ENCODE assay signal across 7 mouse cellular contexts in genomic region chr8:105481453-105481852, GRCm38 (mm10). TPM values are rescaled to one million over a fixed set of nuclear protein-coding genes. Genes with fewer than 3 reads are reported as not detected.
DNase-seq lines count a peak whose midpoint lies in the region; ATAC-seq and TF ChIP-seq lines count a peak whose summit lies in the region.

No protein-coding gene starts in this region.

- H3K27ac ChIP-seq in kidney, embryonic 15.5 days, result 0 out of 2 replicates have a peak overlapping the region, but pooled peaks have one; percentile 20
- no peak overlapping the region; the same call in 1 of the 2 replicates for H3K27ac ChIP-seq in kidney, embryonic 14.5 days (ENCODE audit: low read depth, low read length)
- no peak overlapping the region for H3K27ac ChIP-seq in liver, embryonic 14.5 days

- no peak for ATAC-seq in kidney, embryonic 15.5 days (replicated peaks; ENCODE audit: low FRiP score)
- ATAC-seq in kidney, embryonic 14.5 days (ENCODE audit: low FRiP score, low TSS enrichment), result no peak
- ATAC-seq in common myeloid progenitor, adult 5-6 weeks (replicated peaks; ENCODE audit: low read depth, poor library complexity, severe bottlenecking), result peak; percentile 41
- ATAC-seq in liver, embryonic 14.5 days (ENCODE audit: insufficient read depth), result no peak

- H3K27me3 ChIP-seq in kidney, embryonic 15.5 days, result no peaks in the 10 kb centered on the region
- H3K27me3 ChIP-seq in kidney, embryonic 14.5 days (ENCODE audit: control insufficient read depth, insufficient read depth, low read length), result no peaks in the 10 kb centered on the region
- no peaks in the 10 kb centered on the region for H3K27me3 ChIP-seq in liver, embryonic 14.5 days (ENCODE audit: control insufficient read depth, insufficient read depth, low read length)

- H3K9ac ChIP-seq in kidney, embryonic 15.5 days, result no peak overlapping the region
- H3K9ac ChIP-seq in kidney, embryonic 14.5 days (ENCODE audit: low read depth, low read length), result no peak overlapping the region
- H3K9ac ChIP-seq in liver, embryonic 14.5 days (replicated peaks), result no peak overlapping the region

- H3K4me3 ChIP-seq in kidney, embryonic 15.5 days (replicated peaks), result no peak overlapping the region
- H3K4me3 ChIP-seq in kidney, embryonic 14.5 days (ENCODE audit: low read length), result no peak overlapping the region
- H3K4me3 ChIP-seq in liver, embryonic 14.5 days (ENCODE audit: insufficient read depth in 1 of 2, low read depth in 2 of 2, low read length in 2 of 2), result no peak overlapping the region

- H3K4me2 ChIP-seq in kidney, embryonic 15.5 days, result no peak overlapping the region
- H3K4me2 ChIP-seq in kidney, embryonic 14.5 days (replicated peaks; ENCODE audit: low read depth, low read length), result no peak overlapping the region
- no peak overlapping the region for H3K4me2 ChIP-seq in liver, embryonic 14.5 days (ENCODE audit: low read depth)

- peaks cover 28% of the 10 kb centered on the region for H3K4me1 ChIP-seq in kidney, embryonic 15.5 days
- H3K4me1 ChIP-seq in kidney, embryonic 14.5 days (ENCODE audit: control insufficient read depth, insufficient read depth, low read length), result peaks cover 7% of the 10 kb centered on the region; the same call in 1 of the 2 replicates
- no peaks in the 10 kb centered on the region for H3K4me1 ChIP-seq in liver, embryonic 14.5 days (replicated peaks; ENCODE audit: control insufficient read depth in 2 of 2, insufficient read depth in 2 of 2, low read length in 1 of 2)

- TF ChIP-seq EP300 in liver, embryonic 14.5 days (IDR thresholded peaks at IDR 0.05; ENCODE audit: low read depth), result no peak

- peak; percentile 77 for TF ChIP-seq CTCF in liver, embryonic 14.5 days (IDR thresholded peaks at IDR 0.05; ENCODE audit: low read depth)

- WGBS in kidney, embryonic 15.5 days, result 74% methylated on average over 6 of the region's 6 CpGs
- WGBS in kidney, embryonic 14.5 days, result 73% methylated on average over 6 of the region's 6 CpGs
- 58% methylated on average over 6 of the region's 6 CpGs for WGBS in liver, embryonic 14.5 days (ENCODE audit: insufficient replicate concordance)

- peak; percentile 59 for DNase-seq in MEL-GATA-1-ER (ENCODE audit: extremely low read depth, low read depth)
- peak in 1 of 3 experiments; percentile 28 for DNase-seq in liver, embryonic 14.5 days (ENCODE audit: low read depth in 3 of 3, low spot score in 3 of 3)
- DNase-seq in thymus, postnatal 14 days, result peak; percentile 25
- DNase-seq in layer of hippocampus, adult 11-12 months (ENCODE audit: low spot score), result no peak

- H3K9me3 ChIP-seq in kidney, embryonic 15.5 days (replicated peaks), result no peaks in the 10 kb centered on the region
- no peaks in the 10 kb centered on the region for H3K9me3 ChIP-seq in kidney, embryonic 14.5 days (ENCODE audit: control insufficient read depth, low read length)
- no peaks in the 10 kb centered on the region for H3K9me3 ChIP-seq in liver, embryonic 14.5 days (ENCODE audit: control insufficient read depth, low read length)

- H3K36me3 ChIP-seq in kidney, embryonic 15.5 days, result peaks cover 33% of the 10 kb centered on the region
- H3K36me3 ChIP-seq in kidney, embryonic 14.5 days (ENCODE audit: control insufficient read depth, insufficient read depth, low read length), result peaks cover 12% of the 10 kb centered on the region
- no peaks in the 10 kb centered on the region for H3K36me3 ChIP-seq in liver, embryonic 14.5 days (replicated peaks; ENCODE audit: control insufficient read depth, insufficient read depth, low read depth)

RNA-seq across cellular contexts. Expression of gene Tppp3, which starts 10.1 kb away (rescaled TPM):
- polyA plus RNA-seq in kidney, embryonic 15.5 days (2015; fragmentation: Nextera tagmentation; extraction: Ambion mirVana), result 30.7 and 38.3 TPM in 2 replicates
- 18.3 and 22.3 TPM in 2 replicates for polyA plus RNA-seq in kidney, embryonic 14.5 days (2014; fragmentation: Nextera tagmentation; extraction: Ambion mirVana)
- not detected in 2 replicates for total RNA-seq in common myeloid progenitor, adult 5-6 weeks (2017)
- 0.49 and 0.60 TPM in 2 replicates for polyA plus RNA-seq in liver, embryonic 14.5 days (2012; rRNA removed)
- polyA plus RNA-seq in liver, embryonic 14.5 days (2014; fragmentation: Nextera tagmentation; extraction: Ambion mirVana), result 0.49 and 0.63 TPM in 2 replicates

RNA-seq across cellular contexts. Expression of gene Zdhhc1, which starts 15.2 kb away (rescaled TPM):
- 39.2 and 43.7 TPM in 2 replicates for polyA plus RNA-seq in kidney, embryonic 15.5 days (2015; fragmentation: Nextera tagmentation; extraction: Ambion mirVana)
- polyA plus RNA-seq in kidney, embryonic 14.5 days (2014; fragmentation: Nextera tagmentation; extraction: Ambion mirVana), result 27.4 and 37.3 TPM in 2 replicates
- total RNA-seq in common myeloid progenitor, adult 5-6 weeks (2017), result 2.4 and 3.5 TPM in 2 replicates
- polyA plus RNA-seq in liver, embryonic 14.5 days (2012; rRNA removed), result 2.2 and 2.4 TPM in 2 replicates
- polyA plus RNA-seq in liver, embryonic 14.5 days (2014; fragmentation: Nextera tagmentation; extraction: Ambion mirVana), result 0.90 and 1.2 TPM in 2 replicates

RNA-seq across cellular contexts. Expression of gene Hsd11b2, which starts 37.1 kb away (rescaled TPM):
- 30.0 and 35.6 TPM in 2 replicates for polyA plus RNA-seq in kidney, embryonic 15.5 days (2015; fragmentation: Nextera tagmentation; extraction: Ambion mirVana)
- polyA plus RNA-seq in kidney, embryonic 14.5 days (2014; fragmentation: Nextera tagmentation; extraction: Ambion mirVana), result 32.9 and 40.2 TPM in 2 replicates
- not detected in 2 replicates for total RNA-seq in common myeloid progenitor, adult 5-6 weeks (2017)
- 1.1 TPM in 2 replicates for polyA plus RNA-seq in liver, embryonic 14.5 days (2012; rRNA removed)
- polyA plus RNA-seq in liver, embryonic 14.5 days (2014; fragmentation: Nextera tagmentation; extraction: Ambion mirVana), result 0.42 and 0.99 TPM in 2 replicates

Comparison
In these comparisons a context has a peak if more than half of its experiments do, and no peak if none do; other contexts are left out.
1. RNA of gene Tppp3, which starts 10.1 kb away (polyA plus RNA-seq): 30.7 to 38.3 TPM in kidney, embryonic 15.5 days and 18.3 to 22.3 TPM in kidney, embryonic 14.5 days; 0.49 to 0.63 TPM in liver, embryonic 14.5 days; every median in the first group is over 10 times any median in the second.
2. RNA of gene Hsd11b2, which starts 37.1 kb away (polyA plus RNA-seq): 32.9 to 40.2 TPM in kidney, embryonic 14.5 days and 30.0 to 35.6 TPM in kidney, embryonic 15.5 days; 0.42 to 1.1 TPM in liver, embryonic 14.5 days; every median in the first group is over 10 times any median in the second.